Mouse (Mus musculus): ENCODE measurements around the gene Eps15. TPM values are rescaled to one million over a fixed set of nuclear protein-coding genes. Genes with fewer than 3 reads are reported as not detected.

Eps15 gene
- total RNA-seq, 2 experiments from 2014 or later: 45.1 to 49.7 TPM

DNA sequence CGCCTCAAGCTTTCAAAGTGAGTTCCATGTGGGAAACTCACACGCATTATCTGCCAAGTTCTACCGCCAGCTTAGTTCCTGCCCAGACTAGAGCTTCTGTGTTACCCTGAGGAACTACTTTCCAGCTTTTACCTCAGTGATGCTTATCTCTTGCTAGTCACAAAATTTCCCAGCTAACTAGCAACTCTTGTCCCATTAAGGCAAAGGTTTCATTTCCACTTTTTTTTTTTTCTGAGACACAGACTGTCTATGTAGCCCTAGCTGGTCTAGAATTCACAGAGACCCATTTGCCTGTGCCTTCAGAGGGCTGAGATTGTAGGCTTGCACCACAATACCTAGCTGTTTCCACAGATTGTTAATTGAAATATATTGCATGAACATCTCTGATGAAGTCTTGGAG lies 12.6 kb upstream of the Eps15 start:
- no peak for DNase-seq

DNA sequence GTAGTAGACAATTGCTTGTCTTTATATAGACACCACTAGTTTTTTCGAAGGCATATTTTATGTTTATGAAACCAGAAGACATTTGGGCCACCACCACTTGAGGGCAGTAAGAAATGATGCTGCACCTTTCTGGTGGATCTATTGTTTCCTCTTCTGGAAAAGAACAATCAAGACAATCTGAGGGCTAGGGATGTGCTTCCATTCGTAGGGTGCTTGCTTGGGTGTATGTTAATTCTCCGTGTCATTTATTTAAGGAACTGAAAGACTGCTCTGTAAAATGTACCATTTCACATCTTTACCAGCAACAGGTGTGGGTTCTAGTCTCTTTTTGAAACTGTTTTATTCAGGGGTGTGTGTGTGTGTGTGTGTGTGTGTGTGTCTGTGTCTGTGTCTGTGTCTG lies 11.2 kb upstream of the Eps15 start:
- no peak for DNase-seq

DNA sequence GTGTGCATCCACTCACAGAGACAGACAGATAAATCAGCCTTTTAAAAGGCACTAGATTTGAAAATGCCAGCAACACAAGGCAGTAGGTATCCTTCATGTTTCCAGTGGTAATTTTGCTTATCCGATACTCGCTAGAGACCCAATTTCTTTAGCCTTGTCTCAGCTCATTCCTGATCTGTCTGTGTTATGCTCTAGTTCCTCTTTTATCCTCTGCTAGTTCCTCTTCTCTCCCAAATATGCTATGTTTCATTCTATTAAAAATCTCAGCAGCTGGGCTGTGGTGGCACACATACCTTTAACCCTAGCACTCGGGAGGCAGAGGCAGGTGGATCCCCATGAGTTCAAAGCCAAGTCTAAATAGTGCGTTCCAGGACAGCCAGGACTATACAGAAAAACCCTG lies 8.3 kb upstream of the Eps15 start:
- no peak for DNase-seq

DNA sequence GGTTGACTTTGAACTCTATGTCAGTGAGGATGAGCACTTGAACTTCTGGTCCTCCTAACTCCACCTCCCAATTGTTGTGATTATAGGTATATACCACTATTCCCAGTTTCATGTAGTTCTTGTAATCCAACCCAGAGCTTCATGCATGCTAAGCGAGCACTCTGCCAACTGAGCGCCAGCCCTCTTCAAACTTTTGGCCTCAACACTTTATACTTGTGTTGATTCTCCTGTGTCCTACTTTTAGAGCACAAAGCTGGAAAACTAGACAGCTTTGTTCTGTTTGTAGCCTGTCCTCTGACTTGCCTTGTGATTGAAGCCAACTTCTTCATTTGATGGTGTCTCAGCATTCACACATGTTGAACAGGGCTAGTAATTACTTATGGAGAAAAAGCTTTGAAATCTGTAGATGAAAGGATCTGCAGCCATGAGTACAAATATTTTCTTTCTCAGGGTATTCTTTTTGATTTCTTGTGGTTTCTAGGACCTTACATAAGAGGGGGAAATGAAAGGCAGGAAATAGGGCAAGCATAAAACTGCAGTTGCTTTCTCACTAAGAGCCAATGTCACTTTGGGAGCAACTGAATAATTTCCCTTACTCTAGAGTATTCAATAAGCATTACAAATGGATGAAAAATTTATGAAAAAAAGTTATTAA lies 6.4 kb upstream of the Eps15 start:
- no peak for DNase-seq

DNA sequence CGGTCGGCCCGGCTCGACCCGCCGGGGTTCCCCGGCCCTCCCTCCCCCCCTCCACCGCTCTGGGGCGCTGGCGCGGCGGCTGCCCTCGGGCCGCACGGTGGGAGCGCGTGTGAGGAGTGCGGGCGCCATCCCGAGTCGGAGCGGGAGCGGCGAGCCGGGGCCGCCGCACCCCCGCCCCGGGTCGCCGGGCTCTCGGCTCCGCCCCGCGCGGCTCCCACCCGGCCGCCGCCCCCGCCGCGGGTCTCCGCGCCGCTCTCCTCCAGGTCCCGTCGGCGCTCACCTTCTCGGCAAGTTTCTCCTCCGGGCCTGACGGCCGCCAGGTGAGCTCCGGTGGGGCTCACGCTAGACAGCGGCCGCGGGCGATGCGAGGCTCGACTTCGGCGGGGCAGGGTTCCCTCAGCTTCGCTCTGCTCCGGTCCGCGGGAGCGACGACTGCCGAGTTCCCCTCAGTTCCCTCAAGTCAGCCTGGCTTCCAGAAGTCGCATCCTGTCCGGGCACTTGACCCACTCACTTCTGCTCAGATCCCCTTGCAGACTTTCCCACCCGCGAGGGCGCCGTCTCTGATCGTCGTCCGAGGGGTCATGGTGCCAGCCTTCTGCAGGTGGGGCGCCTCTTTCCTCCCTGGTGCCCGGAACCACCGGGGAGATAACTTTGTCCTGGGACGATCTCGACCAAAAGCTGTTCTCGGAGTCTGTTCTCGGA lies 542 bp downstream of the Eps15 start:
- peak; percentile 46 to 60 for DNase-seq

DNA sequence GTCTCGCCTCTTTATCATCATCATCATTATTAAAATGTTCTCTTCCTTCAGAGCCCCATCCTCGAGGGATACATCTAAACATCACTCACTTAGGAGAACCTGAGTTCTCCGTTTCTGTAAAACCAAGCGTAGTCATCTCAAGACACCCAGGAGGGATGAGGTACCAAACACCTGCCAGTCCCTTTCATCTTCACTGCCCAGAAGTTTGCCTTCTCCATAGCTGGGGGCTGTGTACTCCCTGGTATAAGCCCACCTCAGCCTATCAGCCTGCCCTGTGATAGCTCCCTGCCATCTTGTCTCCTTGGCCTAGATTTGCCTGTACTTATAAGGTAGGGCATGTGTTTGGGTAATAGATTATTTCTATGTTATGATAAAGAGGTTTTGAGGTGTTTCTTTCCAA lies 1.1 kb downstream of the Eps15 start:
- no peak for DNase-seq

DNA sequence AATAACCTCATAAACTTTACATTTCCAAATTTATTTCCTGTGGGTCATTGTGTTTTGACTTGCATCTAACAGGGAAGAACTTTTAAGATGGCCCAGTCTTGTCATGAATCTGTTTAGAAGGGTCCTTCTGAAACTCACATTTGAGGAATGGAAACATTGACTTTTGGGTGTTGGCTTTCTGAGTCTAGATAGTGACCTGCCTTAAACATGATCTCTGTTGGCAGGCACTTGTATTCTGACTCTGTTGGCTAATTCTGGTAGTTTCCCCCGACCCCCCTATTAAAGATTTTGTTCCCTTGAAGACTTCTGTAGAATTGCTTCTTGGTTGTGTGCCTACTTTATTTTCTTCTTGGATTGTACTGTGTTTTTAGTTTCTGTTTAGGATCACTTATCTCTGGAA lies 1.9 kb downstream of the Eps15 start:
- no peak for DNase-seq

DNA sequence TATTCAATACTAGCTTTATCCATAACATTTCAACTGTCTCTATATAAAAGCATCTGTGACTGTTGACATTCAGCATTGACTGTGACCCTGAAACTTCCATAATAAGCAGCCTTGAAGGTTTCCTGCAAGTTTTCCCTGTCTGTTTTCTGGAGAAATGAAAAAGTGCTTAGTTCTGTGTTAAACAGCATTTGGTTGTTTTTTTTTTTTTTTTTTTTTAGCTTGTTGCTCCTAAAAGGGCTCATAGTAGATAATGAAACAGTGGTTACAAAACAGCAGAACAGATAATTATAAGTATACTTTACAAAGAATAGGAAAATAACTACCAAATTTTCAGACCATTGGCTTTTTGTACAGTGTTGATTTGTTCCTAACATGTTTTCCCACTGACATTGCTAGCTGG lies 14.6 kb downstream of the Eps15 start:
- DNase-seq: no peak

DNA sequence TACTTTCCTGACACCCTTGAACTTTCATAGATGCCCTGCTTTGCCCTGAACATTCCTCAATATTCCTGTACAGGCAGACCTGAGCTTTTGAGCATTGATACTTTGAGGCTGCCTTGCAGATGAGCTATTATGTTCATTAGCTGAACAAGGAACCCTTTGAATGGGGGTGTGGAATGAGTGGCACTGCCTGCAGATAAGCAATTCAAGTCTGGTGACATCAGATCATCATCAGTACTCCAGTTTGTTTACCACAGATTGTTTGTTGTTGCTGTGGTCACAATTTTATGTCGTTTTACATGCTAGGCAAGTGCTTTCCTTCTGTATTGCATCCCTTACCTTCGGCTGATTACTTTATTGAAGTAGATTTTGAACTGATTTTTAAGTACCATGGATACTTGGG lies 16.4 kb downstream of the Eps15 start:
- no peak for DNase-seq

DNA sequence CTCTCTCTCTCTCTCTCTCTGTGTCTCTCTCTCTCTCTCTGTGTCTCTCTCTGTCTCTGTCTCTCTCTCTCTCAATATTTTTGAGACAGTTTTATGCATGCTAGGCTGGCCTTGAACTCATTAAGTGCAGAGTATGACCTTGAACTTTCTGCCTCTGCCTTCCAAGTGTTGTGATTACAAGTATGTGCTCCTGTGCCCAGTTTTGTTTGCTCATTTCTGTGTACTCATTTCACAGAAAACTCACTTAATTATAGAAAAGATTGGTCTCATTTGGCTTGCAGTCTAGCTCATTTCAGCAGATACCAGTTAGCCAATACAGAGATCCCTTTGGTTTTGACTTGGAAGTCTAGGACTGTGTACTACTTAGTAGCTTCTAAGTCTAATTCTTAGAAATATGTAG lies 19.1 kb downstream of the Eps15 start:
- no peak for DNase-seq

DNA sequence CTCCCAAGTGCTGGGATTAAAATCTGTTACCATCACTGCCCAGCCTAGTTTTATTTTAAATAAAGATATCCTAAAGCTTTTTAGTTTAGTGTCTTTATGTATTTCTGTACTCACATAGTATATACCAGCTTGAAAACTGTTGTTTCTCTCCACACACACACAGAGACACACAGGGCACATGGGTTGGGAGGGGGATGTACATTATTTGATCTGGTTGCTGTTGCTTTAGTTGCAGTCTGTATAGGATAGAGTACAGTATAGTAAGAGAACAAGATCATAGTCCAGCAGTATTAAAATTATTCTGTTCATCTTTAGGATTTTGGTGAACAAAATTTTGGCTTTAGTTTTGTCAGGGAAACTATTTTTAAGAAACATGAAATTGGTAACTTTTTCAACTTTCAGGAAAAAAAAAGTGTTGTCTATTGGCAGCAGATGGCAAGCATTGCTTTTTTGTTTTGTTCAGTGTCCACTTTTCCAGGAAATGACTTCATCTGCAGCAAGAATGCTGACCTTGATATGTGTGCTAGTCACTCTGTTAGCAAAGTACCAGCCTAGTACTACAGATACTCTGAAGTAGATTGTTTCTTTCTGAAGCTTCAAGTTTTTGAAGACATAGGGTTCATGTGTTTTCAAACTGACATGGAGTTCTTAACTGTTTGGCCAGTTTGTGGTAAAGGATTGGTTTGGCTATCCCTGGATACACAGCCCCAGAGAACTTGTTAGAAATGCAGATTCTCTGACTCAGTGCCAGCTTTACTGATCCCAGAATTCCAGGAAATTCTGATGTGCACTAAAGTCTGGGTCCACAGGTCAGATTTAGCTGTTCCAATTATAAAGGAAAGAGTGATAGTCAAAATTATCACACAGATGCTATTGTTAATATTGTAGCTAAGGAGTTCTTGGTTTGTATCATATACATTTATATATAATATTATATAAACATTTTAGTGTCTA lies 37.1 kb downstream of the Eps15 start:
- peak in 1 of 2 experiments; percentile 35 for DNase-seq

DNA sequence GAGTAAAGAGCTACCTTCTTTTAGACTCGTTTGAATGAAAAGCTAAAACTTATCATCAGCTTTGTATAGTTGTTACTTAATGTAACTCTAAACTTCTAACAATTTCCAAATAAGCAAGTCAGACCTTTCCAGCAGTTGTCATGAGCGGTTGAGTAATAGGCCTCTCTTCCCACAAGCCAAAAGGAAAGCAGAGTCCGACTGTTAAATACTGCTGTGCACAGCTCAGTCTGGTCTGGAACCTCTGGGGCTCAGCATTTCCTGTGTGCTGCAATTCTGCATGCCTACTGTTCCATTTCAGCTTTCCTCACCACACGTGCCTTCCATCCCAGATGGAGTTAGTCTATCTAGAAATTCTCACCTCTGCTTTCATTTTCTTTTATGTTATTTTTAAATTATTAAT lies 56.7 kb downstream of the Eps15 start:
- DNase-seq: peak; percentile 36 to 66

DNA sequence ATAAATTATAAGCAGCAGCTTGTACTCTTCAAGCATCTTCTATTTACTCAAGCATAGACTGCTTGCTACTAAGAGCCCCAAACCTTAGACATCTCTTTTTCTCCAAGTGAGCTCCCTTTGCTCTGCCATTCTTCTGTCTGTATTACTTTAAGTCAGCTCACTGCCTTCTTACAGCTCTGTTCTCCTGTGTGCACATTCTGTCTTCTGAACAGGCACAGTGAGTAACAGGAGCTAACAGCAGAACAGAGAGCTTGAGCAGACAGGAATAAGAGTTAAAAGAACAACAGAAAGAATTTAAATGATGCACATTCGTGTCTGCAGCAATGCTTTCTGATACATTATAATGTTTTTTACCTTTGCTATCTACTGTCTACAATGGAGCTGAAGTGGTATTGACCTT lies 61.2 kb downstream of the Eps15 start:
- DNase-seq: no peak

DNA sequence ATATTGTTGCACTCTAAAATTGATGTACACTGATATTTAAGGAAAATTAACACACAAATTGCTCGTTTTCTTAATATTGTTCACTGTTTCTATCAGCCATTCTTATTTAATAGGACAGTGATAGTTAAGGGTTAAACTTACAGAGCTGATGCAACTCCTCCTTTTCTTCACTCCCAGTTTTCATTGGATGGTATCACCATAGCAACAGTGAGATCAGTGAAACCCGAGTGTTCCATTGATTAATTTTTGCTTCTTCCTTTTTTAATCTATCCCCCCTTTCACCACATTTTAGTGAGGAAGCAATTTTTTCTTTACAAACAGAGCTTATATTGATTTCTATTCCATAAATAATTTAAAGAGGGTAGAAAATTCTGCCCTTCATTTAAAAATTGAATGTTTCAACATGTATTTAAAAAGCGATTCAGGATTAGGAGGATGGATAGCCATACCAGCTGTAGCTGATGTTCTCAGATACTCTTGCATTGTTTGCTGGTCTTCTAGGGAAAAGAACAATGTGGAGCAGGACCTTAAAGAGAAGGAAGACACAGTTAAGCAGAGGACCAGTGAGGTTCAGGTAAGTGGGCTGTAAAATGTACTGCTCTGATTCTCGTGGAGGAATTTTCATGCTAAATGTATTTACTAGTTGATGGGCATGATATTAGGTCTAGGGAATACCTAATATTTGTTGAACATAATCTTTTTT lies 62.9 kb downstream of the Eps15 start:
- DNase-seq: no peak

DNA sequence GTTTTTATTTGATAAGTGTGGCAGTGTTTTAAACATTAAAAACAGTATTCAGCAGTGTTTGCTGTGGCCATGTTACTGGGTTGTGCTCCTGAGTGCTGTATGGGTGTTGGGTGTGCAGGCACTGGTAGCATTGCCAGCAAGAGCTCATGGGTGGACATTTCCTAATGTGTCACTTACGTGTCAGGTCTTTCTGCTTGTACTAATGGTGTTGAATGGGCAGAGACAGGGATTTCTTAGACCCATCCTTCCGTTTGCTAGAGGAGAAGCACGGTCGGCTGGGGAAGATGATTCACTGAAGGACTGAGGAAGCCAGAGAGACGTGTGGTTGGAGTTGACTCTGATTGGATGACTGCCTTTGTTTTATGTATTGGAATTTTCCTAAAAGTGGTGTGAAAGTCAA lies 63.8 kb downstream of the Eps15 start:
- DNase-seq: no peak

DNA sequence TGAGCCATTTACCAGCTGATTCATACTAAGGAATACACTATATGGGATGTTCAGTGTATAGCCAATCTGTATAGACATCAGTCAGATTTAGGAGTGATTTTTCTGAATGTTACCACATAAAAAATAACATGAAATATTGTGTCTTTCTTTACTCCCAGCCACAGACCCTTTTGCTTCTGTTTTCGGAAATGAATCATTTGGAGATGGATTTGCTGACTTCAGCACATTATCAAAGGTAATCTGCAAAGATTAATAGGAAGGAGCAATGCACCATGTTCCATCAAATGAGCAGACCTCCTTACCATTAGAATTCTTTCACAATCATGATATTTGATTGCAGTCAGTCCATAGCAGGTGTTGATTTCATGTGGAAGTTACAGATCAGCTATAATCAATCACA lies 98.0 kb downstream of the Eps15 start:
- no peak for DNase-seq

DNA sequence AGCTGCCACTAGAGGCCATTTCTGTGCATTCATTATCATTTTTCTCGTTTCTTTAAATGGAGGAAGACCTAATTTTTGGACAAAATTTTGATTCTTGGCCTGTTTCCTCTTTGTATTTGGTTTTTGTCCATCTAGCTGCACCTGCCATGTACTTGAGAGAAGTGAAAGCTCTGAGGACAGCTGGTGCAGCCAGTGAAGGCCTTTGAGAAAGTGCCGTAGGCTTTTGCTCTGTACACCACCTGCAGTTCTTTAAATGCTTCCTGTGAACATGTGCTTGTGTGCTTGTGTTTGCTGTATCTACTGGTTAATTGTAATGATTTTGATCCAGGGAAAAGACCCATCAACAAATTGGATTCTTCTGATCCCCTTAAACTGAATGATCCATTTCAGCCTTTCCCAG lies 102.4 kb downstream of the Eps15 start:
- no peak for DNase-seq

DNA sequence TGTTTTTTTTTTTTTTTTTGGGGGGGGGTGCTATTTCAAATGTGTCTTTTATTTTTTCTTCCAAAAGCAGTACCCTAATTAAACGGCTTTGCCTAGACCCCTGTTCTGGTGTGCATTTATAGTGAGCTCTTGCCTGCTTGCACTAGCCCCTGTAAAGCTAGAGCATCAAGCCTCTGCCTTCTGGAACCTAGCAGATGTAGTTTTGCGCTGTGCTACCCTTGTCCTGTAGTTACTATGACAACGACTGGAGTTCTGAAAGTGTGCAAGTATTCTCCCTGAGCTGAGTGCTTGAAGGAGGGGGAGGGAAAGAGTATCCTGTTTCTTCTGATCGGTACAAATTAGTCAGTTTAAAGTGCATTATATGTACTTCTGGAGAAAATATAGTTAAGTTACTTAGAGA lies 105.5 kb downstream of the Eps15 start:
- DNase-seq: no peak

DNA sequence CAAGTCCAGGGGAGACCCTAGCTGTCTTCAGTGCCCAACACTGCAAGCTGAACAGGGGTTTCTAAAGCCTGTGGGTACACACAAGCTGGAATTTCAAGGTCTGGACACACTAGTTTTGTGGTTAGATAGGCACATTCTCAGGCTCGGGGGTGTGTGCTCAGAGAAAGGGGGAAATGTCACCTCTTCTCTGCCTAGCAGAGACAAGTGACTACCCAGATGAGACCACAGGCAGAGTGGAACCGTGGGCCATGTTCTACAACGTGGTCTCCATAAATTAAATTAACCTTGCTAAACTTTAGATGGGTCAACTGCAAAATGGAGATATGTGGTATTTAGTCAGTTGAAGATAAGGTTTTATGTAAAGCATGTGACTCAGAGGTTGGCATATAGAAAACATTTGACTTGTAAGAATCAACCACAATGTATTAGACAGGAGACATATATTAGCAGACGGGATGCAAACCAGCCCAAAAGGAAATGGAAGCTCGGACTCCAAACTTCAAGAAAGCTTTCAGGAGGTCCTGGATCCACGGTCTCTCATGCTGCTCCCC lies 113.2 kb downstream of the Eps15 start:
- no peak for DNase-seq

DNA sequence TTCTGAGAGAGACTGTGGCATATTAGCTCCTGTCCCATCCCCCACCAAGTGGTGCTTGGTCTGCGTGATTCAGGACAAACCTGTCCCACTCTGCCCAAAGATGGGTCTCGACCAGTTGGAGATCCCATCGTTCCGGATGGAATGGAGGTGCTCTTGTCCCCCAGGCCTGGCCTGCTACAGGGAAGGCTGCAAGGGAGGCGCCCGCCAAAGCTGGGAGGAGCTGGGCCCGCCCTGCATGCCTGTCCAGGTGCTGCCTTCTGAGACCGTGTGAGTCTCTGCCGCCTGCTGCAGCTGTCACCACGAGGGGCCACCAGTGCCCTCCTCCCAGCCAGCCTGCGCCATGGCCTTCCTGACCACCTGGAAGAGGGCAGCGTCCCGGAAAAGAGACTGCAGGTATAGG lies 113.8 kb downstream of the Eps15 start:
- no peak for DNase-seq

DNA sequence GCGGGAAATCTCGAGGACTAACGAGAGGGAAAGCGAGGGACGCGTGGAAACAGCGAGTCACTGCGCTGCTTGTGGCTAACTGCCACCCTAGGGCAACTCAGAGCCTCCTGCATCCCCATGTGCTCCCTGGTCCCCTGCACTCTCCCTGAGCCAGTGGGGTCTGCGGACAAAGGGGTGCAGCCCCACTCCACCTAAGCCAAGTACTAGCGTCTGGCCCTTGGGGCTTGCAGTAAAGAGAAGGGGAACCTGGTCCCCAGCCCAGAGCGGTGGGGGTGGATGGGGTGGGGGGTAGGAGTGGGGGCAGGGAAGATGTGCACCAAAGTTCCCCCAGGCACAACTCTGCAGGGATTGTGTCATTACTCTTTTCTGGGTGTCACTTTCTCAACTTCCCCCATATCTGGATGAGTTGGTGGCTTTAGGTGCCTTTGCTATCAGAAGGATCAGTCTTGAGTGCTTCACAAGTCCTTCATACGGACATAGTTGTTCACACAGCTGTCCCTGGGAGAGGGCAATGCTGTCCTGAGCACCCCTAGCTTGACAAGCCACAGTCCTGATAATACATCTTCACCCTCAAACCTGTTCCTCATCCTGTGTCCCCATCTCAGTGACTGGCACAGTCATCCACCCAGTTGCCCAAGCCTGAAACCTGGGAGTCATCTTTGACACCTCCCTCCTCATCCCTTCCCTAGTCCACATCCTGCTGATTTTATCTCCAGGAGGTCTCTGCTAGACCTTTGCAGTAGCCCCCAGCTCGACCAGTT lies 114.4 kb downstream of the Eps15 start:
- DNase-seq: no peak
